Mouse (Mus musculus) forebrain, embryonic 11.5 days (tissue): ENCODE data around the gene Iqcf5. TPM values are rescaled to one million over a fixed set of nuclear protein-coding genes. Genes with fewer than 3 reads are reported as not detected.

Source experiments
- polyA plus RNA-seq: library from polyadenylated mRNA; unstranded; fragments of >200 nt; fragmentation: Nextera tagmentation; extraction: Ambion mirVana; gene quantifications from 2 replicates; pipeline ENCODE4 v1.2.1, GENCODE M21; 2014

The Iqcf5 gene
- polyA plus RNA-seq, 1 experiment from 2014 or later: not detected

Other genes starting within 250 kb of the Iqcf5 start
- 32.5 and 34.9 TPM in 2 replicates for gene Poc1a, start 233.5 kb upstream of the Iqcf5 start, polyA plus RNA-seq
- 26.8 and 27.6 TPM in 2 replicates for gene Dusp7, start 145.9 kb upstream of the Iqcf5 start, polyA plus RNA-seq
- 879 and 889 TPM in 2 replicates for gene Rpl29, start 85.1 kb upstream of the Iqcf5 start, polyA plus RNA-seq
- 39.5 and 43.4 TPM in 2 replicates for gene Acy1, start 76.3 kb upstream of the Iqcf5 start, polyA plus RNA-seq
- 4.6 and 4.7 TPM in 2 replicates for gene Abhd14b, start 67.1 kb upstream of the Iqcf5 start, polyA plus RNA-seq
- 38.3 and 41.0 TPM in 2 replicates for gene Abhd14a, start 66.9 kb upstream of the Iqcf5 start, polyA plus RNA-seq
- gene Pcbp4, start 61.3 kb upstream of the Iqcf5 start, polyA plus RNA-seq: 300 and 309 TPM in 2 replicates
- gene Gpr62, start 48.6 kb upstream of the Iqcf5 start, polyA plus RNA-seq: 0.19 and 0.71 TPM in 2 replicates
- 56.5 and 63.7 TPM in 2 replicates for gene Rrp9, start 38.6 kb upstream of the Iqcf5 start, polyA plus RNA-seq
- gene Parp3, start 37.6 kb upstream of the Iqcf5 start, polyA plus RNA-seq: 1.2 TPM in 2 replicates
- gene Iqcf1, start 14.6 kb upstream of the Iqcf5 start, polyA plus RNA-seq: not detected in 2 replicates
- gene Iqcf3, start 47.1 kb downstream of the Iqcf5 start, polyA plus RNA-seq: not detected in 2 replicates
- gene Iqcf4, start 56.4 kb downstream of the Iqcf5 start, polyA plus RNA-seq: not detected in 2 replicates
- not detected in 2 replicates for gene Iqcf6, start 112.0 kb downstream of the Iqcf5 start, polyA plus RNA-seq
- gene Grm2, start 141.5 kb downstream of the Iqcf5 start, polyA plus RNA-seq: 3.3 TPM in 2 replicates
- gene Tex264, start 171.4 kb downstream of the Iqcf5 start, polyA plus RNA-seq: 29.2 and 31.9 TPM in 2 replicates